Mouse (Mus musculus): ENCODE data around the gene 4930415L06Rik.

The 4930415L06Rik gene

DNA sequence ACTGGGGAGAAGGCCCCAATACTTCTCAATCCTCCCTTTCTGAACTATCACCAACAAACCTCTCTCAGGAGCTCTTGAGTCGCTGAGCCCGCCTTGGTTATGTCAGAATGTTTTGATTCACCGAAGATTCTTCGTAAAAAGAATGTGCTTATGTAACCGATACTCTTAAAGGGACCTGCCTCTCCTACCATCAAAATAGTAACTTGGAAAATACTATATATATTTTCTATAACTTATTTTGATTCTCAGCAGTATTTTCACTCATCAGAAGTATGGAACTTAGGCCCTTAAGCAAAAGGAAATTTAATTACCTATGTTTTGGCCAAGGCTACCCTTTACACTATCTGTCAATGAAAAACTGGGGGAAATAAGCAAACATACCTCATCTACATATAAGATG lies at the start of gene 4930415L06Rik:
TSS of gene 4930415L06Rik (minus strand) at position 101 of the 400 bp plus-strand sequence.
- DNase-seq (ENCODE audit: low read depth, low spot score) = no peak

GRCm38 (mm10) chrX:89978621-89979020 lies 46.0 kb upstream of the 4930415L06Rik start:
- no peak for DNase-seq (ENCODE audit: low read depth, low spot score)

GRCm38 (mm10) chrX:89904871-89905270 lies 27.8 kb downstream of the 4930415L06Rik start:
- DNase-seq (ENCODE audit: low read depth, low spot score) = no peak
